Mouse (Mus musculus): ENCODE data around the gene Slc30a6.

GRCm38 (mm10) chr17:74395383-74396065, at the start of gene Slc30a6:
- TF ChIP-seq GATA1 (IDR thresholded peaks at IDR 0.05; ENCODE audit: low read length) (no peak), TAL1 (IDR thresholded peaks at IDR 0.05; ENCODE audit: low read length) (no peak)

Data from erythroblast, embryonic 14.5 days (primary cell).